8 mouse cellular contexts compared by ENCODE assay signal in genomic region chr3:37758124-37758523, GRCm38 (mm10). TPM values are rescaled to one million over a fixed set of nuclear protein-coding genes. Genes with fewer than 3 reads are reported as not detected.
DNase-seq lines count a peak whose midpoint lies in the region; ATAC-seq and TF ChIP-seq lines count a peak whose summit lies in the region.

No protein-coding gene starts in this region.

- H3K36me3 ChIP-seq in heart, embryonic 13.5 days: no peaks in the 10 kb centered on the region
- H3K36me3 ChIP-seq in kidney, embryonic 14.5 days (ENCODE audit: control insufficient read depth, insufficient read depth, low read length): no peaks in the 10 kb centered on the region
- H3K36me3 ChIP-seq in small intestine, adult 2 months (ENCODE audit: control insufficient read depth, insufficient read depth, low read length): no peaks in the 10 kb centered on the region

- DNase-seq in left cerebral cortex, adult 2 months (ENCODE audit: extremely low spot score in 1 of 2, low spot score in 2 of 2): no peak
- DNase-seq in left cerebral cortex, adult 11 months (ENCODE audit: low spot score): no peak
- DNase-seq in embryo, embryonic 11 days: peak; percentile 64
- DNase-seq in lung, postnatal 10 days: peak; percentile 76
- DNase-seq in urinary bladder, postnatal 25 days (ENCODE audit: low spot score): no peak

- TF ChIP-seq POLR2A in small intestine, adult 2 months (IDR thresholded peaks at IDR 0.05; ENCODE audit: low read depth, low read length): peak; percentile 18; the same call in 1 of the 2 replicates

- H3K9ac ChIP-seq in heart, embryonic 13.5 days: no peak overlapping the region; the same call in none of the 2 replicates
- H3K9ac ChIP-seq in kidney, embryonic 14.5 days (ENCODE audit: low read depth, low read length): no peak overlapping the region

- no peak for ATAC-seq in heart, embryonic 13.5 days (ENCODE audit: extremely low read depth, insufficient number of reproducible peaks, low FRiP score, low TSS enrichment)
- ATAC-seq in kidney, embryonic 14.5 days (ENCODE audit: low FRiP score, low TSS enrichment): peak; percentile 71

- 4% methylated on average over 12 of the region's 12 CpGs for WGBS in heart, embryonic 13.5 days
- 12% methylated on average over 12 of the region's 12 CpGs for WGBS in kidney, embryonic 14.5 days
- 3% methylated on average over 12 of the region's 12 CpGs for WGBS in small intestine, adult 2 months

- H3K4me1 ChIP-seq in heart, embryonic 13.5 days: peaks cover 16% of the 10 kb centered on the region
- peaks cover 11% of the 10 kb centered on the region for H3K4me1 ChIP-seq in kidney, embryonic 14.5 days (ENCODE audit: control insufficient read depth, insufficient read depth, low read length)
- H3K4me1 ChIP-seq in small intestine, adult 2 months (ENCODE audit: control insufficient read depth, insufficient read depth, insufficient read length, low read length): peaks cover 16% of the 10 kb centered on the region

- H3K9me3 ChIP-seq in heart, embryonic 13.5 days: no peaks in the 10 kb centered on the region
- H3K9me3 ChIP-seq in kidney, embryonic 14.5 days (ENCODE audit: control insufficient read depth, low read length): no peaks in the 10 kb centered on the region

- H3K4me3 ChIP-seq in left cerebral cortex, adult 2 months: no peak overlapping the region; the same call in 1 of the 2 replicates
- H3K4me3 ChIP-seq in heart, embryonic 13.5 days: peak overlapping the region; percentile 29
- H3K4me3 ChIP-seq in kidney, embryonic 14.5 days (ENCODE audit: low read length): no peak overlapping the region
- no peak overlapping the region for H3K4me3 ChIP-seq in small intestine, adult 2 months (ENCODE audit: low read depth, low read length)

- TF ChIP-seq CTCF in left cerebral cortex, adult 2 months (IDR thresholded peaks at IDR 0.05): no peak
- TF ChIP-seq CTCF in small intestine, adult 2 months (IDR thresholded peaks at IDR 0.05; ENCODE audit: extremely low read depth, insufficient read length, insufficient replicate concordance, low read depth, low read length): peak; percentile 20; the same call in 1 of the 2 replicates

- H3K27ac ChIP-seq in left cerebral cortex, adult 2 months: peak overlapping the region; percentile 24; the same call in 1 of the 2 replicates
- H3K27ac ChIP-seq in heart, embryonic 13.5 days (replicated peaks): peak overlapping the region; percentile 38; the same call in 1 of the 2 replicates
- no peak overlapping the region for H3K27ac ChIP-seq in kidney, embryonic 14.5 days (ENCODE audit: low read depth, low read length)
- peak overlapping the region; percentile 50 for H3K27ac ChIP-seq in small intestine, adult 2 months (ENCODE audit: insufficient read depth, low read depth, low read length)

- peak overlapping the region; percentile 59 for H3K4me2 ChIP-seq in heart, embryonic 13.5 days
- H3K4me2 ChIP-seq in kidney, embryonic 14.5 days (replicated peaks; ENCODE audit: low read depth, low read length): peak overlapping the region; percentile 12

- H3K27me3 ChIP-seq in heart, embryonic 13.5 days (replicated peaks): no peaks in the 10 kb centered on the region
- no peaks in the 10 kb centered on the region for H3K27me3 ChIP-seq in kidney, embryonic 14.5 days (ENCODE audit: control insufficient read depth, insufficient read depth, low read length)
- no peaks in the 10 kb centered on the region for H3K27me3 ChIP-seq in small intestine, adult 2 months (ENCODE audit: control insufficient read depth, insufficient read depth, low read length)

- intact Hi-C loops in left cerebral cortex, adult 2 months (cut with DNase I): no loop called here

RNA-seq across cellular contexts. Expression of gene Gm5148, which starts 33.8 kb away (rescaled TPM):
- total RNA-seq in left cerebral cortex, adult 2 months (2021): 1 to 10 TPM; 3.5 to 3.7 TPM
- 3.1 and 3.2 TPM in 2 replicates for polyA plus RNA-seq in heart, embryonic 13.5 days (2015; fragmentation: Nextera tagmentation; extraction: Ambion mirVana)
- polyA plus RNA-seq in kidney, embryonic 14.5 days (2014; fragmentation: Nextera tagmentation; extraction: Ambion mirVana): 8.1 and 9.4 TPM in 2 replicates
- polyA plus RNA-seq in small intestine, adult 2 months (2012; rRNA removed): 0.86 and 1.7 TPM in 2 replicates

Comparison
In these comparisons a context has a peak if more than half of its experiments do, and no peak if none do; other contexts are left out.
1. DNase-seq: peak in embryo, embryonic 11 days (single experiment) and lung, postnatal 10 days (single experiment); none in left cerebral cortex, adult 2 months (0 of 2), left cerebral cortex, adult 11 months (single experiment) and urinary bladder, postnatal 25 days (single experiment).